Mouse (Mus musculus) A20 (cell line): ENCODE data around the gene Mttp.

Source experiments
- DNase-seq: peaks from one replicate; pipeline ENCODE4 v3.0.0-alpha.2; 2011; ENCODE audit warnings: low read depth, low spot score

The Mttp gene

GRCm38 (mm10) chr3:138144642-138145171, at the start of gene Mttp:
TSS of gene Mttp (minus strand) at chr3:138144968.
- peak; percentile 90 for DNase-seq

GRCm38 (mm10) chr3:138193683-138194302, 49.0 kb upstream of the Mttp start, which contains the start of gene 4930579F01Rik:
TSS of gene 4930579F01Rik (minus strand) at chr3:138193825.
- DNase-seq = no peak

- no peak for DNase-seq
These were observed 47.5 kb upstream of the Mttp start for GRCm38 (mm10) chr3:138192260-138192659.

DNA sequence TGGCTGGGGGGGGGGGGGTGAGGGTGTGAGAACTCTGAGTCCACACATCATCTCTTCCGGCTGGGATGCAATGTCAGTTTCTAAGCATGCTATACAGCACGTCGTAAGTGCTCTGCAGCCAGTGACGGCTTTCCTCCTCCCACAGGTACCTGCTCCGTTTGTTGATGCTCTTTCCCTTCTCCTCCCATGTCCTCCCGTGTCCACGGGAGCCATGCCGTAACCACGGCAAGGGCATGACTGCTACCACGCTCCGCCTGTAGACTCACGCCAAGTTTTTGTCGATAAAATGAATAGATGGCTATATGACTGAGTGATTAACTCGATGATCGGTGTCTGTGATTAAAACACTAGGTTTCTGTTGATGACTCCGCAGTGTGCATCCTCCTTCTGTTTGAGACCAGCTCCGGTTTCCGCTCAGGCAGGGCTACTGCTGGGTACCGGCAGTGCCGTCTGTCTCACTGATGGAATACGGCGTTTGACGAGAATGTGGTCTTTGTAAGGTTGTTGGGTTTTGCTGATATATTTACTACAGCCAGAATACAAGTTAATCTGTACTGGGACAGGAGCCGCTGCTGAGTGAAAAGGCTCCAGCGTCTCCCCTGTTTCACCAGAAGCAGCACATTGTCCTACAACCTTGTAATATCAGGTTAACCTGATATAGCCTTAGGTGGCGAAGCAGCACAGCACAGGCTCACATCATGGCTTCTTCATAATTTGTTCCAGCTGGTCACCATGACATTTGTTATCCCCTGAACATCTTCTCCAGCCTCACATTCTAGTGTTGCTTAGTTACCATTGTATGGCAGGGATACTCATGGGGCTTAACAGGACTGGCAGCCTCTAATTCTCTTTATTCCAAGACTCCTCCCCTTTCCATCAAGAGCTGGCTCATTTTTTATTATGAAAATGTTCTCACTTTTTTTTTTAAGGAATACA, 41.5 kb upstream of the Mttp start:
- DNase-seq = no peak

- no peak for DNase-seq
These were observed 40.5 kb upstream of the Mttp start for GRCm38 (mm10) chr3:138185290-138185689.

- DNase-seq = no peak
These were observed 38.6 kb upstream of the Mttp start for GRCm38 (mm10) chr3:138183371-138183770.

DNA sequence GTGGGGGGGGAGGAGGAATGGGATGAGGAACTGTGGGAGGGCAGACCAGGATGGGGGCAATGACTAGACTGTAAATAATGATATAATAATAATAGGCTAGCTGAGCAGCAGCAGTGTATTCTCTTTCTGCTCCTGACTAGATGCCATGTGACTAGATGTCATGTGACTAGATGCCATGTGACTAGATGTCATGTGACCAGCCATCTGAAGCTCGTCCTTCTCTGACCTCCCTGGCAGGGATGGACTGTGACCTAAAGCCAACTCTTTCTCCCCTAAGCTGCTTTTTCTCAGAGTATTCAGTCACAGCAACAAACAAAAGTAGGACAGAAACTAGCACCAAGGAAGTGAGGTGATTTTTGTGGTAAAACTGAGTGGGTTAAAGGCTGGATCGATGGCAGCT, 37.3 kb upstream of the Mttp start:
- DNase-seq = no peak

- no peak for DNase-seq
These were observed 30.8 kb upstream of the Mttp start for GRCm38 (mm10) chr3:138175551-138175950.

- DNase-seq = peak; percentile 27
These were observed 28.5 kb upstream of the Mttp start for GRCm38 (mm10) chr3:138173291-138173690.

- DNase-seq = no peak
These were observed 17.9 kb upstream of the Mttp start for GRCm38 (mm10) chr3:138162553-138163183.

GRCm38 (mm10) chr3:138161623-138162022, 16.9 kb upstream of the Mttp start:
- DNase-seq = no peak

GRCm38 (mm10) chr3:138156651-138157050, 11.9 kb upstream of the Mttp start:
- DNase-seq = no peak

DNA sequence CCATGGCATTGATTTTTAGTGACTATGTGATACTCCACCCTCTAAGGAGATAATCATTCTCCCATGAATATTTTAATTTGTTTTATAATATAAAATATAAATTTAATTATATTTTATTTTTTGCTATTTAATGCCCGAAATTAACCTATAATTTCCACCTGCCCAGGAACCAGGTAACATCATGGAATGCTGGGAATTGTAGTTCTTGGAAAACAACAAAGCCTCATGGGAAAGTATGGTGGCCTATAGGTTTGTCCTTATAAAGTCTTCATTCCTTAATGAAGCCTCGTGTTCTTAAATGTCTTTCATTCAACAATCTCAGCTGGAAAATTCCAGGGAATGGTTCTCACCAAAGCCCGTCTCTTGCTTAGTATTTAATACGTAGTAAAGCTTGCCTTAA, 10.3 kb upstream of the Mttp start:
- DNase-seq = no peak

DNA sequence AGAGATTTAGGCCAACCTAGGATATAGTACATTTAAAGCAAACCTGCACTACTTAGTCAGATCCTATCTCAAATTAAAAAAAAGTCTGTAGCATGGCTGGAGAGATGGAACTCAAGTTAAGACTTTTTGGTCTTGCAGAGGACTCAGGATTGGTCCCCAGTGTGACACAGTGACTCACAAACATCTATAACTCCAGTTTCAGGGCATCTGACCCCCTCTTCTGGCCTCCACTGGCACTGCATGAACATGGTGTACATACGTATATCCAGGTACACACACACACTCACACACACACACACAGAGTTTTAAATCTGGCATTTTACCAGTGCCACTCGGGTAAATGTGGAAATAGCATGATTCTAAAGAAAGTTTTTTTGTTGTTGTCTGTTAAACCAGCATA, 4.0 kb upstream of the Mttp start:
- DNase-seq = no peak

DNA sequence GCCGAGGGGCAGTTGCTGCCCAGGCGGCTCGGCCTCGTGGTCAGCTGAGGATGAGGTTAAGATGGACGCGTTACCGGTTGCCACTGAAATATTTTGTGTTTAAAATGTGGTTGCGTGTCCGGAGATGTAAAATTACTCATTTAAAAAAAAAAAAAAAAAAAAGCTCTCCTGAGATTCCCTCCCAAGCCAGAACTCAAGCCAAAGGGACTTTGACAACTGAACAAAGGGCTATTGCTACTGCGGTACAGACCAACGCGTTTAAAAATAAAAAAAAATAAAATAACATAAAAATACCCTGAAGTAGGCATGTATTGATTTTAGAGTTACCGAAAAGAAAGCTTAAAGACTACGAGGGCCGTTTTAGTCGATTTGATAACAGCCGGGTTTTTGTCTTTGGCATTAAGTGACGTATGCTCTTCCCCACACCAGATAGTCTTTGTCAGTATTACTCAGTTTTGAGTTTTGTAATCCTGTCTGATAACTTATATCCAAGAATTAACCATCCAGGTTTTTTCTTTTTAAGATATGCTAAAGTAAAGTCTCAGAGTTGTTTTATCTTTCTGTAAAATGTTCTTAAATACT, 617 bp downstream of the Mttp start:
- DNase-seq = no peak

GRCm38 (mm10) chr3:138143315-138144059, 1.3 kb downstream of the Mttp start, which contains the start of gene Trmt10a:
TSS of gene Trmt10a (plus strand) at chr3:138143448.
- peak; percentile 99 for DNase-seq

- no peak for DNase-seq
These were observed 1.9 kb downstream of the Mttp start for GRCm38 (mm10) chr3:138142733-138143314.

- DNase-seq = no peak
These were observed 2.6 kb downstream of the Mttp start for GRCm38 (mm10) chr3:138142052-138142732.

DNA sequence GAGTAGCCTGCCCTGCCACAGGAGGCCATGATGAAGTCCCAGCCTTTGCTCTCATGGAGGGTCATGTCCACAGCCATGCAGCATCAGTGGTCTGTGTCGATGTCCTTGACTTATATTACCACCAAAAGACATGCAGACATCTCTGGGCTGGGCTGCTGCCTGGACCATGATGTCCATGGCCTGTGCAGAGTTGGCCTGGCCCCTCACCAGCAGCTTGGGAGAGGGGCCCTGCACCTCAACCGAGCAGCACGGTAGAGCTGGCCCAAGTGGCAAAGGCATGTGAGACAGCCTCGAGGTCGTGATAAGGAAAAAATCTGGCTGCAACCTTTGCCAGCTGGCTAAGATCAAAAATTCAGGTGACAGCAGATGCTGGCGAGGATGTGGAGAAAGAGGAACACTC, 5.1 kb downstream of the Mttp start:
- no peak for DNase-seq

GRCm38 (mm10) chr3:138138146-138138545, 6.6 kb downstream of the Mttp start:
- peak; percentile 24 for DNase-seq
